Mouse (Mus musculus) bone marrow, adult 2 months (tissue): ENCODE results near the gene Usp12. TPM values are rescaled to one million over a fixed set of nuclear protein-coding genes. Genes with fewer than 3 reads are reported as not detected.

ENCODE experiments used
- H3K27ac ChIP-seq: fragments of 200-500 bp; 2 replicates; pipeline ENCODE4 v1.5.1; 2012; ENCODE audit warnings: low read depth, mild to moderate bottlenecking, control low read depth, inconsistent platforms, low read length; ENCODE audit not compliant: control insufficient read depth, poor library complexity, insufficient read depth
- H3K4me1 ChIP-seq: fragments of 200-500 bp; 2 replicates; pipeline ENCODE4 v1.6.1; 2011; ENCODE audit warnings: low read length; ENCODE audit not compliant: control insufficient read depth, insufficient read depth
- H3K4me3 ChIP-seq: fragments of 200-500 bp; replicated peaks from 2 replicates; pipeline ENCODE3; 2011; ENCODE audit warnings: mild to moderate bottlenecking, low read depth, low read length, control low read depth; ENCODE audit not compliant: control insufficient read depth
- CTCF ChIP-seq: fragments of 200-500 bp; IDR thresholded peaks from 2 replicates; pipeline ENCODE4 v1.5.1; 2011; ENCODE audit warnings: low read length, control low read depth; ENCODE audit not compliant: control insufficient read depth, insufficient read depth
- POLR2A ChIP-seq: fragments of 200-500 bp; IDR thresholded peaks from 2 replicates; pipeline ENCODE4 v1.6.1; 2011; ENCODE audit warnings: low read depth, mild to moderate bottlenecking, control low read depth, low read length, borderline replicate concordance; ENCODE audit not compliant: control insufficient read depth
- whole genome bisulfite sequencing: fragments of 180-500 bp; shearing (Covaris S2); methylation state at CpG from one replicate; pipeline ENCODE4 v1.1.7; 2018; 5-methylcytosine and 5-hydroxymethylcytosine counted together
- polyA plus RNA-seq: library from polyadenylated mRNA; stranded (reverse); fragments of >200 nt; gene quantifications from 2 replicates; pipeline ENCODE4 v1.2.4, GENCODE M21; 2011; ENCODE audit warnings: low replicate concordance; ENCODE audit not compliant: missing spikeins, insufficient read depth, insufficient read length

Gene Usp12
- polyA plus RNA-seq, 1 experiment, result 15.0 TPM

GRCm38 (mm10) chr5:146834959-146835358, 40.2 kb upstream of the Usp12 start:
- no peaks in the 10 kb centered on the region; the same call in 1 of the 2 replicates for H3K4me1 ChIP-seq
- no peak overlapping the region for H3K27ac ChIP-seq
- 38% methylated on average over 8 of the region's 8 CpGs for WGBS
- no peak for TF ChIP-seq POLR2A
- no peak for TF ChIP-seq CTCF
- H3K4me3 ChIP-seq, result no peak overlapping the region

- Histone ChIP-seq H3K27ac (no peak overlapping the region; the same call in 1 of the 2 replicates), H3K4me1 (no peaks in the 10 kb centered on the region; the same call in 1 of the 2 replicates), H3K4me3 (peak overlapping the region; percentile 100)
- WGBS, result 5% methylated on average over 8 of the region's 8 CpGs
- no peak for TF ChIP-seq POLR2A
- TF ChIP-seq CTCF, result no peak
Measured at GRCm38 (mm10) chr5:146833673-146834201, 38.9 kb upstream of the Usp12 start.

GRCm38 (mm10) chr5:146832769-146833448, 38.1 kb upstream of the Usp12 start, which contains the start of gene Rpl21:
TSS of gene Rpl21 (plus strand) at chr5:146832890.
- Histone ChIP-seq H3K27ac (peak within 1 kb of the TSS; percentile 97), H3K4me1 (no peaks in the 10 kb centered on the region; the same call in 1 of the 2 replicates)
- TF ChIP-seq POLR2A (peak; percentile 85; the same call in 1 of the 2 replicates), CTCF (no peak)

GRCm38 (mm10) chr5:146832435-146832768, 37.6 kb upstream of the Usp12 start:
- Histone ChIP-seq H3K4me3 (peak overlapping the region; percentile 100), H3K4me1 (no peaks in the 10 kb centered on the region; the same call in 1 of the 2 replicates), H3K27ac (peak overlapping the region; percentile 97)
- no peak for TF ChIP-seq CTCF
- no peak for TF ChIP-seq POLR2A
- WGBS, result 52% methylated on average over 7 of the region's 7 CpGs

More at GRCm38 (mm10) chr5:146832769-146833448, 38.1 kb upstream of the Usp12 start, which contains the start of gene Rpl21:
- WGBS, result under 1% methylated on average over 60 of the region's 60 CpGs
- peak within 1 kb of the TSS; percentile 100 for H3K4me3 ChIP-seq

- peak overlapping the region; percentile 26; the same call in 1 of the 2 replicates for H3K27ac ChIP-seq
- H3K4me3 ChIP-seq, result peak overlapping the region; percentile 46
- H3K4me1 ChIP-seq, result no peaks in the 10 kb centered on the region; the same call in 1 of the 2 replicates
- TF ChIP-seq POLR2A (no peak), CTCF (no peak)
- WGBS, result under 1% methylated on average over 8 of the region's 8 CpGs
Measured at GRCm38 (mm10) chr5:146829528-146829927, 34.7 kb upstream of the Usp12 start.

GRCm38 (mm10) chr5:146823005-146823404, 28.2 kb upstream of the Usp12 start:
- no peak for TF ChIP-seq POLR2A
- TF ChIP-seq CTCF, result no peak
- no peak overlapping the region for H3K4me3 ChIP-seq
- peaks cover 2% of the 10 kb centered on the region for H3K4me1 ChIP-seq
- 88% methylated on average over 5 of the region's 5 CpGs for WGBS
- H3K27ac ChIP-seq, result no peak overlapping the region

GRCm38 (mm10) chr5:146818906-146819623, 24.3 kb upstream of the Usp12 start:
- TF ChIP-seq CTCF (no peak), POLR2A (no peak)
- 49% methylated on average over 8 of the region's 8 CpGs for WGBS

GRCm38 (mm10) chr5:146817583-146817982, 22.8 kb upstream of the Usp12 start:
- WGBS, result 90% methylated on average over 8 of the region's 8 CpGs

More at GRCm38 (mm10) chr5:146818906-146819623, 24.3 kb upstream of the Usp12 start:
- H3K27ac ChIP-seq, result no peak overlapping the region
- no peak overlapping the region for H3K4me3 ChIP-seq
- peaks cover 2% of the 10 kb centered on the region for H3K4me1 ChIP-seq

More at GRCm38 (mm10) chr5:146817583-146817982, 22.8 kb upstream of the Usp12 start:
- Histone ChIP-seq H3K4me1 (peaks cover 2% of the 10 kb centered on the region), H3K27ac (no peak overlapping the region), H3K4me3 (no peak overlapping the region)
- TF ChIP-seq CTCF (no peak), POLR2A (no peak)
